Mouse (Mus musculus) testis, adult 2 months (tissue): ENCODE results near the gene Scnn1a. TPM values are rescaled to one million over a fixed set of nuclear protein-coding genes. Genes with fewer than 3 reads are reported as not detected.
A peak's percentile ranks its signal among the peaks of the same experiment; 100 is the strongest.
"Not testable (repeated sequence)": the region's sequence is repeated elsewhere in the genome, so short reads cannot be mapped to it uniquely, and the experiment has no call there.

Source experiments
- H3K27ac ChIP-seq: fragments of 200-500 bp; 2 replicates; pipeline ENCODE4 v1.5.1; 2012; ENCODE audit warnings: low read depth, low read length; ENCODE audit not compliant: control insufficient read depth, insufficient read depth
- H3K27me3 ChIP-seq: fragments of 200-500 bp; 2 replicates; pipeline ENCODE4 v1.6.1; 2012; ENCODE audit warnings: mild to moderate bottlenecking, low read length, moderate library complexity; ENCODE audit not compliant: control insufficient read depth, insufficient read depth
- H3K36me3 ChIP-seq: fragments of 200-500 bp; 2 replicates; pipeline ENCODE4 v1.6.1; 2012; ENCODE audit warnings: mild to moderate bottlenecking, low read length; ENCODE audit not compliant: control insufficient read depth, insufficient read depth
- H3K4me1 ChIP-seq: fragments of 200-500 bp; 2 replicates; pipeline ENCODE4 v1.6.1; 2012; ENCODE audit warnings: low read length; ENCODE audit not compliant: control insufficient read depth, insufficient read depth
- H3K4me3 ChIP-seq: fragments of 200-500 bp; 2 replicates; pipeline ENCODE4 v1.5.1; 2012; ENCODE audit warnings: low read depth, mild to moderate bottlenecking, low read length, moderate library complexity, mixed read lengths; ENCODE audit not compliant: control insufficient read depth
- CTCF ChIP-seq: fragments of 200-500 bp; IDR thresholded peaks from 2 replicates; pipeline ENCODE4 v1.5.1; 2012; ENCODE audit warnings: low read depth, mild to moderate bottlenecking, inconsistent platforms, low read length, moderate library complexity; ENCODE audit not compliant: control insufficient read depth, insufficient read depth, insufficient replicate concordance
- POLR2A ChIP-seq: fragments of 200-500 bp; IDR thresholded peaks from 2 replicates; pipeline ENCODE4 v1.6.1; 2012; ENCODE audit warnings: low read depth, mild to moderate bottlenecking, inconsistent platforms, low read length, moderate library complexity; ENCODE audit not compliant: control insufficient read depth
- polyA plus RNA-seq: library from polyadenylated mRNA; depleted of rRNA; stranded (reverse); fragments of >200 nt; gene quantifications from 2 replicates; pipeline ENCODE4 v1.2.3, GENCODE M21; 2012; rRNA removed

Gene Scnn1a
- polyA plus RNA-seq = 0.44 and 1.4 TPM in 2 replicates

GRCm38 (mm10) chr6:125320323-125320722 lies at the start of gene Scnn1a:
Scnn1a (plus strand) TSS chr6:125320659.
- no peaks in the 10 kb centered on the region for H3K36me3 ChIP-seq
- TF ChIP-seq POLR2A (no peak), CTCF (no peak)
- no peak within 1 kb of the TSS for H3K27ac ChIP-seq
- H3K4me3 ChIP-seq = no peak within 1 kb of the TSS; the same call in 1 of the 2 replicates
- peaks cover 9% of the 10 kb centered on the region for H3K4me1 ChIP-seq
- no peaks in the 10 kb centered on the region for H3K27me3 ChIP-seq

- TF ChIP-seq POLR2A = no peak
- TF ChIP-seq CTCF = peak; percentile 69; the same call in 1 of the 2 replicates
- no peaks in the 10 kb centered on the region for H3K27me3 ChIP-seq
- no peak overlapping the region for H3K27ac ChIP-seq
- H3K4me3 ChIP-seq = peak overlapping the region; percentile 15
- no peaks in the 10 kb centered on the region for H3K36me3 ChIP-seq
- peaks cover 3% of the 10 kb centered on the region; the same call in 1 of the 2 replicates for H3K4me1 ChIP-seq
Observed at GRCm38 (mm10) chr6:125271455-125272227, 48.8 kb upstream of the Scnn1a start.

- Histone ChIP-seq H3K27ac (no peak overlapping the region), H3K36me3 (no peaks in the 10 kb centered on the region), H3K27me3 (no peaks in the 10 kb centered on the region), H3K4me1 (peaks cover 3% of the 10 kb centered on the region; the same call in 1 of the 2 replicates), H3K4me3 (no peak overlapping the region)
- TF ChIP-seq POLR2A = no peak
Observed at GRCm38 (mm10) chr6:125272228-125272785, 48.2 kb upstream of the Scnn1a start.

- no peaks in the 10 kb centered on the region for H3K27me3 ChIP-seq
- no peak overlapping the region for H3K27ac ChIP-seq
- H3K36me3 ChIP-seq = no peaks in the 10 kb centered on the region
- no peak overlapping the region for H3K4me3 ChIP-seq
- TF ChIP-seq CTCF (no peak; the same call in 1 of the 2 replicates), POLR2A (no peak)
- H3K4me1 ChIP-seq = peaks cover 3% of the 10 kb centered on the region; the same call in 1 of the 2 replicates
Observed at GRCm38 (mm10) chr6:125274841-125275563, 45.5 kb upstream of the Scnn1a start.

- TF ChIP-seq POLR2A (no peak), CTCF (no peak)
- Histone ChIP-seq H3K4me3 (no peak overlapping the region; the same call in 1 of the 2 replicates), H3K36me3 (peaks cover 4% of the 10 kb centered on the region)
Observed at GRCm38 (mm10) chr6:125279729-125280128, 40.7 kb upstream of the Scnn1a start.

GRCm38 (mm10) chr6:125282721-125283120 lies 37.7 kb upstream of the Scnn1a start:
- not testable (repeated sequence) for H3K4me1 ChIP-seq, H3K27ac ChIP-seq, H3K27me3 ChIP-seq, H3K36me3 ChIP-seq
- H3K4me3 ChIP-seq = 0 out of 2 replicates have a peak overlapping the region, but pooled peaks have one; percentile 4

More at GRCm38 (mm10) chr6:125279729-125280128, 40.7 kb upstream of the Scnn1a start:
- H3K4me1 ChIP-seq = no peaks in the 10 kb centered on the region; the same call in 1 of the 2 replicates
- H3K27ac ChIP-seq = no peak overlapping the region
- H3K27me3 ChIP-seq = no peaks in the 10 kb centered on the region

- no peaks in the 10 kb centered on the region for H3K27me3 ChIP-seq
- TF ChIP-seq POLR2A = no peak
- TF ChIP-seq CTCF = no peak
Observed at GRCm38 (mm10) chr6:125284250-125284649, 36.2 kb upstream of the Scnn1a start.

More at GRCm38 (mm10) chr6:125284250-125284649, 36.2 kb upstream of the Scnn1a start:
- H3K27ac ChIP-seq = no peak overlapping the region
- H3K4me3 ChIP-seq = peak overlapping the region; percentile 49
- H3K4me1 ChIP-seq = no peaks in the 10 kb centered on the region; the same call in none of the 2 replicates
- peaks cover 7% of the 10 kb centered on the region for H3K36me3 ChIP-seq
